8 mouse cellular contexts compared by ENCODE assay signal in the genomic region with DNA sequence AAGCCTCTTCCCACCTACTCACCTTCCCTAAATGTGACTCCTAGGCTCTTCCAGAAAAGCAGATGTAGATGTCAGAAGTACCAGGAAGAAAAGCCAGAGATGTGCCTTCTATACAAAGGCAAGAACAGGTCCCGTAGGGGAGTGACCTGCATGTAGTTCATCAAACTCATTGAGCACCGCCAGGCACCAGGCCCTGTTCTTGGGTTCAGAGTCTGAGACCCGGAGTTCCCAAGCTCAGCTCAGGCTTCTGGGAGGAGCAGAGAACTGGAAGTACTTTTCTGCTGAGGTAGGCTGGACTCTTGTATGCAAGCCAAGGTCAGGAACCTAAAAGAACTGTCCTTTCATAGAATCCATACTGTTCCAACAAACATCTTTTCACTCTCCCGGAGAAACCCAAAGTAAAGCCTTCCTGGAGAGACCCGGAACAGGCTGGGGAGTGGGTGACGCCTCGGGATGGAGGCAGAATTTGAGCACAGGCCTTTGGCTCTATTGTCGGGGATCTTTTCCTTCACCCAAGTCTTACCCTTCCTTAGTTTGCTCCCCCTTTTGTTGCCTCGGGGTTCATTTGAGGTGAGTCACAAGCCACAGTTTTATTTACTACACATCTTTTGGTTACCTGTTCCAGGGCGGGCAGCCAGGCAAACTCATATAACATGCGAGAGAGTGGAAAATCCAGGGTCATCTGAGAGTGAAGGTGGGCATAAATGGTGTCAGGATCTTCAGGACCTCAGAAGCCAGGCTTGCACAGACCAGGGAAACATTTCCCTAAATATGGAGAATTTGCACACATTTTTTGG. TPM values are rescaled to one million over a fixed set of nuclear protein-coding genes. Genes with fewer than 3 reads are reported as not detected.
DNase-seq lines count a peak whose midpoint lies in the region; ATAC-seq and TF ChIP-seq lines count a peak whose summit lies in the region.

No protein-coding gene starts in this region.

- in situ Hi-C loops in CH12.LX (cut with MboI; ENCODE audit: low pct_ligation_motif_present, low pct_unique_long_range_greater_than_20kb, low sequenced_read_pairs) = no loop called here

- peaks cover 25% of the 10 kb centered on the region for H3K79me2 ChIP-seq in CH12.LX (replicated peaks; ENCODE audit: control insufficient read depth, extremely low read depth, insufficient read depth, poor library complexity, severe bottlenecking)

- no peak for TF ChIP-seq RAD21 in CH12.LX (IDR thresholded peaks at IDR 0.05; ENCODE audit: low read depth, low read length)

- H3K36me3 ChIP-seq in CH12.LX (replicated peaks in 1 of 2; ENCODE audit: control insufficient read depth in 1 of 2, insufficient read depth in 1 of 2, low read length in 1 of 2) = peaks cover 0 to 9% of the 10 kb centered on the region in 2 experiments
- no peaks in the 10 kb centered on the region for H3K36me3 ChIP-seq in forebrain, embryonic 13.5 days (ENCODE audit: poor library complexity, severe bottlenecking)
- no peaks in the 10 kb centered on the region for H3K36me3 ChIP-seq in midbrain, embryonic 12.5 days

- no peaks in the 10 kb centered on the region for H3K9me3 ChIP-seq in CH12.LX (replicated peaks; ENCODE audit: low read length)
- no peaks in the 10 kb centered on the region for H3K9me3 ChIP-seq in forebrain, embryonic 13.5 days (replicated peaks)
- H3K9me3 ChIP-seq in midbrain, embryonic 12.5 days = no peaks in the 10 kb centered on the region

- dilution Hi-C loops in CH12.LX (cut with MboI; ENCODE audit: extremely low pct_ligation_motif_present, extremely low pct_unique_long_range_greater_than_20kb, low sequenced_read_pairs) = no loop called here

- peak overlapping the region in 1 of 3 experiments; percentile 79 for H3K4me3 ChIP-seq in CH12.LX (replicated peaks in 1 of 3; ENCODE audit: low read depth in 2 of 3, low read length in 2 of 3, poor library complexity in 1 of 3)
- peak overlapping the region; percentile 85; the same call in 1 of the 2 replicates for H3K4me3 ChIP-seq in forebrain, embryonic 13.5 days
- no peak overlapping the region for H3K4me3 ChIP-seq in midbrain, embryonic 12.5 days

- peak; percentile 20 to 43 for DNase-seq in cerebellum, adult 18-20 months
- DNase-seq in CH12.LX (ENCODE audit: extremely low read depth) = no peak
- peak; percentile 68 for DNase-seq in kidney, adult 18-20 months
- DNase-seq in gastrocnemius, postnatal 14 days = no peak

- TF ChIP-seq POLR2A in CH12.LX (IDR thresholded peaks at IDR 0.05; ENCODE audit: low read depth, low read length) = no peak

- H3K9ac ChIP-seq in CH12.LX (ENCODE audit: insufficient read depth, low read depth) = peak overlapping the region; percentile 20; the same call in 1 of the 2 replicates
- peak overlapping the region; percentile 94; the same call in 1 of the 2 replicates for H3K9ac ChIP-seq in forebrain, embryonic 13.5 days
- H3K9ac ChIP-seq in midbrain, embryonic 12.5 days (replicated peaks) = no peak overlapping the region

- TF ChIP-seq EP300 in CH12.LX (IDR thresholded peaks at IDR 0.05; ENCODE audit: low read length) = no peak

- H3K27ac ChIP-seq in CH12.LX (ENCODE audit: insufficient read depth, low read depth) = no peak overlapping the region
- no peak overlapping the region for H3K27ac ChIP-seq in forebrain, embryonic 13.5 days
- no peak overlapping the region for H3K27ac ChIP-seq in midbrain, embryonic 12.5 days (replicated peaks)

- WGBS in forebrain, embryonic 13.5 days = 78% methylated on average over 11 of the region's 11 CpGs
- WGBS in midbrain, embryonic 12.5 days = 81% methylated on average over 11 of the region's 11 CpGs

- intact Hi-C loops in gastrocnemius, postnatal 14 days (cut with DNase I; ENCODE audit: low total_unique reads) = no loop called here

- no peaks in the 10 kb centered on the region for H3K27me3 ChIP-seq in CH12.LX (replicated peaks)
- no peaks in the 10 kb centered on the region for H3K27me3 ChIP-seq in forebrain, embryonic 13.5 days
- H3K27me3 ChIP-seq in midbrain, embryonic 12.5 days = 0 out of 2 replicates have a peak, but pooled peaks cover 5% of the 10 kb centered on the region

- peaks cover 11 to 49% of the 10 kb centered on the region in 2 experiments for H3K4me1 ChIP-seq in CH12.LX (ENCODE audit: control insufficient read depth in 1 of 2, insufficient read depth in 2 of 2)
- H3K4me1 ChIP-seq in forebrain, embryonic 13.5 days = peaks cover 28% of the 10 kb centered on the region
- peaks cover 15% of the 10 kb centered on the region for H3K4me1 ChIP-seq in midbrain, embryonic 12.5 days

- no peak for ATAC-seq in cerebellum, adult (ENCODE audit: insufficient number of reproducible peaks, low FRiP score, low TSS enrichment)
- ATAC-seq in forebrain, embryonic 13.5 days = no peak
- no peak for ATAC-seq in midbrain, embryonic 12.5 days (ENCODE audit: low FRiP score, low read depth)
- no peak for ATAC-seq in monocyte, adult 5-6 weeks (replicated peaks; ENCODE audit: insufficient number of reproducible peaks, low FRiP score, low TSS enrichment, poor library complexity, severe bottlenecking)

- H3K4me2 ChIP-seq in CH12.LX (ENCODE audit: insufficient read depth, low read depth, poor library complexity, severe bottlenecking) = peak overlapping the region; percentile 39
- H3K4me2 ChIP-seq in forebrain, embryonic 13.5 days = peak overlapping the region; percentile 71
- peak overlapping the region; percentile 76; the same call in 1 of the 2 replicates for H3K4me2 ChIP-seq in midbrain, embryonic 12.5 days (replicated peaks)

- TF ChIP-seq CTCF in CH12.LX (conservative IDR thresholded peaks at IDR 0.05 in 1 of 2, IDR thresholded peaks at IDR 0.05 in 1 of 2; ENCODE audit: low read depth in 2 of 2, low read length in 2 of 2) = no peak

TF ChIP-seq in CH12.LX, 34 proteins besides CTCF, POLR2A, EP300 and RAD21:
- TF ChIP-seq JUN (IDR thresholded peaks at IDR 0.05; ENCODE audit: insufficient read depth, low read depth, low read length) (no peak), SIN3A (IDR thresholded peaks at IDR 0.05; ENCODE audit: low read length) (no peak), POLR2AphosphoS2 (IDR thresholded peaks at IDR 0.05; ENCODE audit: low read depth, low read length) (no peak), MAFK (IDR thresholded peaks at IDR 0.05; ENCODE audit: insufficient replicate concordance, low read length) (no peak), ETS1 (conservative IDR thresholded peaks at IDR 0.05; ENCODE audit: low read depth, low read length) (no peak), HCFC1 (IDR thresholded peaks at IDR 0.05; ENCODE audit: low read depth, low read length) (no peak), MEF2A (IDR thresholded peaks at IDR 0.05; ENCODE audit: borderline replicate concordance, low read depth, low read length) (no peak), GABPA (IDR thresholded peaks at IDR 0.05; ENCODE audit: insufficient replicate concordance, low read depth, low read length) (no peak), IRF4 (IDR thresholded peaks at IDR 0.05; ENCODE audit: low read depth, low read length) (no peak), USF1 (IDR thresholded peaks at IDR 0.05; ENCODE audit: low read depth, low read length) (no peak), USF2 (conservative IDR thresholded peaks at IDR 0.05; ENCODE audit: low read depth, low read length) (no peak), RCOR1 (conservative IDR thresholded peaks at IDR 0.05; ENCODE audit: low read depth, low read length) (no peak), MAX (IDR thresholded peaks at IDR 0.05; ENCODE audit: low read length) (no peak)
TF ChIP-seq in CH12.LX: peak in this region for 0.

RNA-seq across cellular contexts. Expression of a gene that starts 0.9 kb away (rescaled TPM):
- total RNA-seq in CH12.LX (2012; rRNA removed) (13.6 and 13.7 TPM in 2 replicates), CH12.LX (2014; rRNA removed) (21.6 and 22.9 TPM in 2 replicates)
- polyA plus RNA-seq in CH12.LX (2012; ENCODE audit: insufficient read length, low read depth) = 23.7 and 29.4 TPM in 2 replicates
- polyA plus RNA-seq in forebrain, embryonic 13.5 days (2015; fragmentation: Nextera tagmentation; extraction: Ambion mirVana) = 27.4 and 34.3 TPM in 2 replicates
- 44.6 and 50.3 TPM in 2 replicates for polyA plus RNA-seq in midbrain, embryonic 12.5 days (2016; fragmentation: Nextera tagmentation; extraction: Ambion mirVana)
- 47.6 to 61.5 TPM (median 57.5 TPM) in 3 replicates for total RNA-seq in monocyte, adult 5-6 weeks (2017)
- 10 to 100 TPM; 52.2 to 54.5 TPM for total RNA-seq in gastrocnemius, postnatal 14 days (2021)

RNA-seq across cellular contexts. Expression of a gene that starts 51.7 kb away (rescaled TPM):
- total RNA-seq in CH12.LX (2012; rRNA removed) (20.9 and 23.9 TPM in 2 replicates), CH12.LX (2014; rRNA removed) (23.3 and 24.6 TPM in 2 replicates)
- polyA plus RNA-seq in CH12.LX (2012; ENCODE audit: insufficient read length, low read depth) = 21.2 and 22.9 TPM in 2 replicates
- 23.9 and 24.2 TPM in 2 replicates for polyA plus RNA-seq in forebrain, embryonic 13.5 days (2015; fragmentation: Nextera tagmentation; extraction: Ambion mirVana)
- polyA plus RNA-seq in midbrain, embryonic 12.5 days (2016; fragmentation: Nextera tagmentation; extraction: Ambion mirVana) = 26.6 and 29.1 TPM in 2 replicates
- total RNA-seq in monocyte, adult 5-6 weeks (2017) = 17.5 to 38.1 TPM (median 29.6 TPM) in 3 replicates
- 1 to 10 TPM; 8.0 to 9.2 TPM for total RNA-seq in gastrocnemius, postnatal 14 days (2021)

Comparison
In these comparisons a context has a peak if more than half of its experiments do, and no peak if none do; other contexts are left out.
1. DNase-seq: peak in cerebellum, adult 18-20 months (2 of 2) and kidney, adult 18-20 months (single experiment); none in CH12.LX (single experiment) and gastrocnemius, postnatal 14 days (single experiment).
2. Peak in every context shown above with its lines, with median percentiles within 50 percentile points of each other: H3K4me2 ChIP-seq.